Mouse (Mus musculus) urinary bladder, adult 2 months (tissue): Measurements from ENCODE around the gene Slc5a8. TPM values are rescaled to one million over a fixed set of nuclear protein-coding genes. Genes with fewer than 3 reads are reported as not detected.

Source experiments
- polyA plus RNA-seq: library from polyadenylated mRNA; depleted of rRNA; stranded (reverse); fragments of >200 nt; gene quantifications from 2 replicates; pipeline ENCODE4 v1.2.3, GENCODE M21; 2012; rRNA removed

Gene Slc5a8
- polyA plus RNA-seq, 1 experiment: 0.06 TPM

Other genes starting within 250 kb of the Slc5a8 start
- gene Spic, start 201.0 kb upstream of the Slc5a8 start, polyA plus RNA-seq: 0.43 and 0.59 TPM in 2 replicates
- 140 and 152 TPM in 2 replicates for gene Arl1, start 155.1 kb upstream of the Slc5a8 start, polyA plus RNA-seq
- gene Utp20, start 59.2 kb upstream of the Slc5a8 start, polyA plus RNA-seq: 12.4 and 12.8 TPM in 2 replicates